Mouse (Mus musculus): Measurements from ENCODE around the gene Cldn6.
A peak's percentile ranks its signal among the peaks of the same experiment; 100 is the strongest.

Gene Cldn6

DNA sequence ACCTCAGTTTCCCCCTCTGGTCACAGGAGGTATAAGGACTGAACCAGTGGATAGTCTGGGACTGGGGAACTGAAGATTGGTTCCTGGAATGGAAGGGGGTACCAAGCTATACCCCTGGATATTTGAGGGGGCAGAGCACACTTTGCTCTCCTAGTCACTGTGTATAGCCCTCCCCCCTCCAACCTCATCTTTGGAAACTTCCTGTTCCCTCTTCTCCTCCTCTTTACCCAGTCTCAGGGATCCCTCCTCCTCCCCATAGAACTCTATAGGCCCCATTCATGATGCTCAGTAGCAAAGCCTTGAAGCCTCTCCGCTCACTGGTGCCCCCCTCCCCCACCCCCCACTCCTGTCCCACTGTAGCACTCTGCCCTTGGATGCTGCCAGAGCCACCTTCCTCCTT, 40.4 kb downstream of the Cldn6 start:
- no peak for DNase-seq (ENCODE audit: low read depth, low spot score)

- no peak for DNase-seq (ENCODE audit: low read depth, low spot score)
Observed at GRCm38 (mm10) chr17:23721886-23722285, 42.8 kb downstream of the Cldn6 start.

DNA sequence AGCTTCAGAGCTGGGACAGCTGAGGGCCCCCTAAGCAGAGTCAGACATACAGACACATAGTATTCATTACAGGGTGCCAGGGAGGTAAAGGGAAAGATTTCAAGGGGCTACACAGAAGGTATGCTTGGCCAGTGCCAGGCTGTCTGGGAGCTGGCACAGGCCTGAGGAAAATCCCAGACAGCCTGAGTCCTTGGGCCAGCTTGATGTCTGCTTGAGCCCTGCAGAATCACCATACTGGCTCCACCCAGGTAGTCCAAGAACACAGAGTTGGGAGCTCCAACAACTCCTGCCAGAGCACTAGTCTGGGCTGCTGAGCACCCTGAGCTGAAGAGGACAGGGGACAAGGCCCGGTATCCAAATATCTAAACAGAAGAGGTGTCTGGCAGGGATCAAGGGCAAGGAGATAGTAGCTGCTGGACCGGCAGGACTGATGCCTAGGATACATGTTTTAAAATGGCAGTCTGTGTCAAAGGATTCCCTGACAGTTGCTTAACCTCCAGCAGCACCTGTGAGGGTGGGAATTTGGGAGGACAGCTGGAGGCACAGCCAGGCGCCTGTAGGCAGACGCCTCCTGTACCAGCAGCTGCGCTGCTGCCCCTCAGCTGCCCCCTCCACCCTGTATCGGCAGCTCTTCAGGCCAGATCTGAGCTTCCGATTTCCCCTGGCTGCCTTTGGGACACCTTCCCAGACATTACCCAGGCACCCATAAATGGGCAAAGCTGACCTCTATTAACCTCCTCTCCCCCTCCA, 43.5 kb downstream of the Cldn6 start, which contains the start of gene 1520401A03Rik:
Gene 1520401A03Rik, minus strand, starts transcription at position 408 of the 750 bp plus-strand sequence.
- DNase-seq (ENCODE audit: low read depth, low spot score), result no peak

- no peak for DNase-seq (ENCODE audit: low read depth, low spot score)
Observed at GRCm38 (mm10) chr17:23725477-23725876, 46.4 kb downstream of the Cldn6 start.

DNA sequence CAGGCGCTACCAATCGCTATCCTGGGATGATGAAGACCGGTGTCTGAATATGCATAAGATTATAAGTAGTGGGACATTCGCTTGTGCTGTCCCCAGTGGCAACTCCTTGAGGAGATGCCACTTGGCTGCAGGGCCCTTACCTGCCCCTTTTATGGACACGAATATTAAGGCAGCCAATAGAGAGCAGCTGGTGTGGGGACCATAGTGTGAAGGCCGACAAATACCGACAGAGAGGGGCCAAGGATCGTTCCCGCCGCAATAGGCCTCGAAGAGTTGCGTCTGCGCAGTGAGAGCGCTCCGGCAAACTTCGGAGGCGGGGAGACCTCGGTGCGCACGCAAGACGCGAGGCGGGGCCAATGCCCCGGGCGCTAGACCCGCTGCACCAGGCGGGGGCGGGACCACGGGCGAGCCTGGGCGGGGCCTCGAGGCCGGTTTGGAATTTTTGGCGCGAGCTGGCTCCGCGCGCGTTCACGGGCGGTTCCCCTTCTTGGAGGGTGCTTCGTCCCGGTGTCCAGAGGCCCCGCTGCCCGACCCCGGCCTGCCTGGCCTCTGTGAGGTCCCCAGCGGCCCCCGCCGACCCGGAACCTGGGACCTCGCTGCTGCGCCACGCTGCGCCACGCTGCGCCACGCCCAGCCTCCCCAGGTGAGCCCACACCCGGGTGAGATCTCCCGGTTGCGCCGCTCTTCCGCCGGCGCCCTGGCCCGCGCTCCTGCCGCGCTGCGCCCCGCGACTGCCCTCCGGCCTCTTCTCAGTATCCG, 47.1 kb downstream of the Cldn6 start, which contains the start of gene Pkmyt1:
Gene Pkmyt1, plus strand, starts transcription at position 338 of the 759 bp plus-strand sequence.
- peak; percentile 91 for DNase-seq (ENCODE audit: low read depth, low spot score)

DNA sequence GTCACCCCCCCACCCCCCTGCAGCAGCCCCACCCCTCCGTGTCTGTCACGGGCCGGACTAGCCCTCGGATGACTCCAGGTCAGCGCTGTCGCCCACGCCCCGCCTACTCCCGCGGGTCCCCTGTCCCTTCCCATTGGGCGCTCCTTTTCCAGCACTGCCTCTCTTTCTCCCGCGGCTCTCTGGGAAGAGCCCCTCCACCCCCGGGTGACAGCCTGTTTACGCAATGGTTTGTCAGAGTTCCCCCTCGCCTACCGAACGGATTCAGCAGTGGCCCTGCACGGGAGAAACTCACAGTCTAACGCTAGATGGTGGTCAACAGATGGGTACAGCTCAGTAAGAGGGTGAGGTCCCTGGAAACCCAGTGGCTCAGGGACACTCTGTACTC, 47.7 kb downstream of the Cldn6 start:
- peak; percentile 59 for DNase-seq (ENCODE audit: low read depth, low spot score)

GRCm38 (mm10) chr17:23730441-23730840, 51.4 kb downstream of the Cldn6 start:
- DNase-seq (ENCODE audit: low read depth, low spot score), result no peak

All from embryo, embryonic 11.5 days (tissue).